Mouse (Mus musculus): Measurements from ENCODE around the gene Mtmr11.

DNA sequence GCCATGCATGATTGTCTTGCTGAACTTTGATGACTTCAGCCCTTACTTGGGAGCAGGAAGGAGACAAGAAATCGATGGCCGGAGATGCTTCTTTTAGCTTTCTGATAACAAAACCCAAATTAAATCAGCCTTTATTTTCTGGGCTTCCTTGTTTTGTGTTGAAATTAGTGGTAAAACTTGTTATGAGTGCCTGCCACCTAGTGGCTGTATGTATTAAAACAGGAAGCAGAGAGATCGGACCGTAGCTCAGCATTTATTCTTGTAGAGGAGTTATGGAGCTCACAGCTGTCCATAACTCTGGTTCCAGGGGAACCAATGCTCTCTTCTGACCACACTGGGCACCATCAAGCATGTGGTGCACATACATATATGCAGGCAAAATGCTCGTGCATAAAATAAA is 13.9 kb upstream of the Mtmr11 start:
- TF ChIP-seq GABPA (IDR thresholded peaks at IDR 0.05; ENCODE audit: insufficient replicate concordance, low read depth, low read length) (no peak), POLR2A (IDR thresholded peaks at IDR 0.05; ENCODE audit: low read depth, low read length) (no peak), E2F4 (IDR thresholded peaks at IDR 0.05; ENCODE audit: insufficient replicate concordance, low read depth, low read length) (no peak), CTCF (conservative IDR thresholded peaks at IDR 0.05 in 1 of 2, IDR thresholded peaks at IDR 0.05 in 1 of 2; ENCODE audit: low read depth in 2 of 2, low read length in 2 of 2) (peak; percentile 54 to 94), EP300 (IDR thresholded peaks at IDR 0.05; ENCODE audit: low read length) (no peak), UBTF (IDR thresholded peaks at IDR 0.05; ENCODE audit: low read depth, low read length) (no peak), CHD2 (IDR thresholded peaks at IDR 0.05; ENCODE audit: low read length) (no peak), JUN (IDR thresholded peaks at IDR 0.05; ENCODE audit: insufficient read depth, low read depth, low read length) (no peak)

All from CH12.LX (cell line).